Mouse (Mus musculus) liver, adult 2 months (tissue): ENCODE data around the gene Cga.

Experiments
- CTCF ChIP-seq: fragments of 200-500 bp; IDR thresholded peaks from 2 replicates; pipeline ENCODE4 v1.5.1; 2011; ENCODE audit warnings: low read depth, low read length, control low read depth
- POLR2A ChIP-seq: fragments of 200-500 bp; IDR thresholded peaks from 2 replicates; pipeline ENCODE4 v1.6.1; 2011; ENCODE audit warnings: low read length, control low read depth; ENCODE audit not compliant: insufficient read depth; ENCODE audit errors: extremely low read depth

- TF ChIP-seq CTCF (no peak), POLR2A (no peak)
Observed at GRCm38 (mm10) chr4:34889101-34889811, 4.3 kb upstream of the Cga start.
